In the genomic region with DNA sequence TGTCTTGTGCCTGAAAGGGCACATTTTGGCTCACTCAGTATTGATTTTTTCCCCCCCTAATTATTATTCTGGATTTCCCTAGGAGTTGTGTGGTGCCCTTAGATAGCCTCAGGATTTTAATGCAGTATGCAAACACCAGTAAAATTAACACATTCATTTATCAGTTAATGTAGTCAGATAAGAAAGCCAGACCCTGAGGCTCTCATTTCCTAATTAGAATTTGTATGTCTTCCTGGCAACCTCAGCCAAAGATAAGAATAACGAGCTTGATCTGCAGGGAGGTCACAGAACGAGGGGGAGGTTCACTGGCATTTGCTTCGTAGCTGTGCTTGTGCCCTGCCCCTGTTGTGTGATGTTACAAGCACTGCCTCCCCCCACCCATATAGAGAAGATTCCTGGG, we compare ENCODE assay signal across 15 mouse cellular contexts. TPM values are rescaled to one million over a fixed set of nuclear protein-coding genes. Genes with fewer than 3 reads are reported as not detected.
DNase-seq lines count a peak whose midpoint lies in the region; ATAC-seq lines count a peak whose summit lies in the region.
"Had no signal": no experiment of that assay in that cellular context is flagged by ENCODE, and none has a peak within 500 bp of the region (broad histone marks: within the 10 kb centered on the region; RNA-seq: fewer than 3 reads in every experiment).

No protein-coding gene starts in this region.

- H3K36me3 ChIP-seq in heart, embryonic 12.5 days: peaks cover 10% of the 10 kb centered on the region
- 0 out of 2 replicates have a peak, but pooled peaks cover 4% of the 10 kb centered on the region for H3K36me3 ChIP-seq in lung, embryonic 15.5 days

- no peak overlapping the region for H3K4me2 ChIP-seq in heart, embryonic 12.5 days
- H3K4me2 ChIP-seq in lung, embryonic 15.5 days: no peak overlapping the region

- no peak overlapping the region for H3K4me3 ChIP-seq in heart, embryonic 12.5 days
- H3K4me3 ChIP-seq in lung, embryonic 15.5 days: no peak overlapping the region
- H3K4me3 ChIP-seq: myocyte had no signal

- intact Hi-C loops in heart, postnatal 14 days (cut with DNase I): no loop called here

- H3K27ac ChIP-seq in heart, embryonic 12.5 days (ENCODE audit: poor library complexity, severe bottlenecking): peak overlapping the region; percentile 94; the same call in 1 of the 2 replicates
- peak overlapping the region; percentile 58 for H3K27ac ChIP-seq in lung, embryonic 15.5 days
- H3K27ac ChIP-seq: liver, embryonic 14.5 days; macrophage had no signal

- ATAC-seq in heart, embryonic 12.5 days (ENCODE audit: insufficient number of reproducible peaks, low FRiP score): no peak
- ATAC-seq in lung, embryonic 15.5 days (ENCODE audit: borderline replicate concordance, extremely low read depth, low FRiP score, low TSS enrichment): no peak
- ATAC-seq in megakaryocyte progenitor cell, adult 5-6 weeks (replicated peaks; ENCODE audit: poor library complexity): peak; percentile 40; the same call in 1 of the 2 replicates
- ATAC-seq: activated CD4-positive, CD25-positive, alpha-beta regulatory T cell, adult 4 months; CD4-positive, CD25-positive, alpha-beta regulatory T cell, adult 4 months; forebrain, postnatal 0 days had no signal

- H3K9ac ChIP-seq in heart, embryonic 12.5 days: no peak overlapping the region
- no peak overlapping the region for H3K9ac ChIP-seq in lung, embryonic 15.5 days
- H3K9ac ChIP-seq: forebrain, postnatal 0 days; liver, embryonic 14.5 days had no signal

- DNase-seq in heart, postnatal 14 days: no peak
- DNase-seq in lung, adult 18-20 months: no peak
- no peak for DNase-seq in embryo, embryonic 10.5 days (ENCODE audit: low spot score)
- no peak for DNase-seq in frontal cortex, postnatal 14 days (ENCODE audit: low spot score in 2 of 2)
- DNase-seq: cerebellum, adult 11-12 months; forebrain, postnatal 0 days; gastrocnemius, postnatal 36 days had no signal

- H3K27me3 ChIP-seq in heart, embryonic 12.5 days (replicated peaks): no peaks in the 10 kb centered on the region
- H3K27me3 ChIP-seq in lung, embryonic 15.5 days: no peaks in the 10 kb centered on the region

- H3K9me3 ChIP-seq in heart, embryonic 12.5 days (replicated peaks): no peaks in the 10 kb centered on the region
- no peaks in the 10 kb centered on the region for H3K9me3 ChIP-seq in lung, embryonic 15.5 days

- WGBS in heart, embryonic 12.5 days: 11% methylated on average over 3 of the region's 3 CpGs
- 28% methylated on average over 3 of the region's 3 CpGs for whole genome bisulfite sequencing in lung, embryonic 15.5 days

- peaks cover 99% of the 10 kb centered on the region for H3K4me1 ChIP-seq in heart, embryonic 12.5 days (replicated peaks)
- peaks cover 73% of the 10 kb centered on the region for H3K4me1 ChIP-seq in lung, embryonic 15.5 days

RNA-seq across cellular contexts. Expression of a gene that starts 12.7 kb away (rescaled TPM):
- polyA plus RNA-seq in heart, embryonic 12.5 days (2016; fragmentation: Nextera tagmentation; extraction: Ambion mirVana): 21.3 and 22.0 TPM in 2 replicates
- total RNA-seq in heart, postnatal 14 days (2021): 100 to 1,000 TPM; 165 to 182 TPM
- 18.3 and 18.4 TPM in 2 replicates for polyA plus RNA-seq in lung, embryonic 15.5 days (2015; fragmentation: Nextera tagmentation; extraction: Ambion mirVana)
- 6.8 and 8.5 TPM in 2 replicates for total RNA-seq in megakaryocyte progenitor cell, adult 5-6 weeks (2015)
- total RNA-seq in megakaryocyte progenitor cell, adult 5-6 weeks (2017): 6.2 and 6.4 TPM in 2 replicates

Comparison
In these comparisons a context has a peak if more than half of its experiments do, and no peak if none do; other contexts are left out.
1. RNA of a gene that starts 12.7 kb away (total RNA-seq): 165 to 182 TPM in heart, postnatal 14 days; 6.2 to 8.5 TPM in megakaryocyte progenitor cell, adult 5-6 weeks; every median in the first group is over 10 times any median in the second.